Mouse (Mus musculus) brain, embryonic 14.5 days (tissue): ENCODE measurements around the gene Narfl.

ENCODE experiments used
- CTCF ChIP-seq: fragments of 200-500 bp; IDR thresholded peaks from 2 replicates; pipeline ENCODE4 v1.5.1; 2012; ENCODE audit warnings: inconsistent platforms, mild to moderate bottlenecking, moderate library complexity, borderline replicate concordance; ENCODE audit not compliant: insufficient read depth, insufficient read length; ENCODE audit errors: extremely low read depth
- POLR2A ChIP-seq: fragments of 200-500 bp; IDR thresholded peaks from 2 replicates; pipeline ENCODE4 v1.6.1; 2012; ENCODE audit warnings: mild to moderate bottlenecking, inconsistent platforms, borderline replicate concordance; ENCODE audit not compliant: poor library complexity, insufficient read depth, insufficient read length, severe bottlenecking; ENCODE audit errors: extremely low read depth

DNA sequence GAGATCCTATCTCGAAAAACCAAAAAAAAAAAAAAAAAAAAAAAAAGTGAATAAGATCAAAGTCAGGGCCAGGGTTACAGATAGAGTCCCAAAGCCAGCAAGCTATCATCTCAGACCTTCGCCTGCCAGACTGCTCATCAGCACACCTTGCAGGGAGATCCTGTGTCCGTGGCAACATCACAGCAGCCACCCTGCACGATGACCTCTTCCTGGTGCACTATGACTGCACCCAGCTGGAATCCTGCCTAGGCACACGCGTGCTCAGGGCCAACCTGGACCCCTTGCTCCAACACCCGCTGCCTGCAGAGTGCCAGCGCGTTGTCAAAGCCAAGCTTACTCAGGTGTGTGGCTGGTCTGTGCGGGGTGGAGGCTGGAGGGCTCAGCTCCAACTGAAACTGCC is 29.3 kb upstream of the Narfl start:
- no peak for TF ChIP-seq CTCF
- no peak for TF ChIP-seq POLR2A
